In genomic region chr4:81178782-81179135, GRCm38 (mm10) we compare ENCODE assay signal across 8 mouse cellular contexts.
DNase-seq lines count a peak whose midpoint lies in the region; ATAC-seq and TF ChIP-seq lines count a peak whose summit lies in the region.

No protein-coding gene starts in this region.

- H3ac ChIP-seq in C2C12 (ENCODE audit: control insufficient read depth, insufficient read length, low read depth): no peak overlapping the region

- H3K4me3 ChIP-seq in C2C12 (ENCODE audit: insufficient read depth, poor library complexity, severe bottlenecking): no peak overlapping the region
- no peak overlapping the region for H3K4me3 ChIP-seq in forebrain, embryonic 13.5 days
- H3K4me3 ChIP-seq in heart, postnatal 0 days (ENCODE audit: low read depth, low read length): no peak overlapping the region
- no peak overlapping the region for H3K4me3 ChIP-seq in liver, embryonic 15.5 days (replicated peaks)
- H3K4me3 ChIP-seq in neural tube, embryonic 15.5 days (replicated peaks): no peak overlapping the region

- H3K9ac ChIP-seq in forebrain, embryonic 13.5 days: no peak overlapping the region
- H3K9ac ChIP-seq in heart, postnatal 0 days (replicated peaks; ENCODE audit: low read depth, low read length): no peak overlapping the region
- H3K9ac ChIP-seq in liver, embryonic 15.5 days: no peak overlapping the region
- H3K9ac ChIP-seq in neural tube, embryonic 15.5 days (replicated peaks): no peak overlapping the region

- H3K4me2 ChIP-seq in forebrain, embryonic 13.5 days: no peak overlapping the region
- H3K4me2 ChIP-seq in heart, postnatal 0 days (ENCODE audit: low read depth, low read length): no peak overlapping the region
- no peak overlapping the region for H3K4me2 ChIP-seq in liver, embryonic 15.5 days
- H3K4me2 ChIP-seq in neural tube, embryonic 15.5 days: peak overlapping the region; percentile 27

- H3K9me3 ChIP-seq in forebrain, embryonic 13.5 days (replicated peaks): no peaks in the 10 kb centered on the region
- no peaks in the 10 kb centered on the region for H3K9me3 ChIP-seq in heart, postnatal 0 days (replicated peaks; ENCODE audit: control insufficient read depth, low read length)
- no peaks in the 10 kb centered on the region for H3K9me3 ChIP-seq in liver, embryonic 15.5 days (replicated peaks)
- no peaks in the 10 kb centered on the region for H3K9me3 ChIP-seq in neural tube, embryonic 15.5 days (replicated peaks)

- no peaks in the 10 kb centered on the region for H3K27me3 ChIP-seq in C2C12 (ENCODE audit: control insufficient read depth, insufficient read depth, insufficient read length)
- no peaks in the 10 kb centered on the region for H3K27me3 ChIP-seq in forebrain, embryonic 13.5 days
- no peaks in the 10 kb centered on the region for H3K27me3 ChIP-seq in heart, postnatal 0 days (ENCODE audit: control insufficient read depth, insufficient read depth, low read length)
- no peaks in the 10 kb centered on the region for H3K27me3 ChIP-seq in liver, embryonic 15.5 days
- H3K27me3 ChIP-seq in neural tube, embryonic 15.5 days (replicated peaks): no peaks in the 10 kb centered on the region

- 0% methylated on average over 12 of the region's 12 CpGs for WGBS in forebrain, embryonic 13.5 days
- 1% methylated on average over 12 of the region's 12 CpGs for WGBS in heart, postnatal 0 days
- WGBS in liver, embryonic 15.5 days (ENCODE audit: insufficient replicate concordance): 0% methylated on average over 12 of the region's 12 CpGs
- WGBS in neural tube, embryonic 15.5 days: under 1% methylated on average over 12 of the region's 12 CpGs

- no peaks in the 10 kb centered on the region for H3K79me2 ChIP-seq in C2C12 (ENCODE audit: control insufficient read depth, insufficient read depth)

- TF ChIP-seq EP300 in heart, postnatal 0 days (IDR thresholded peaks at IDR 0.05; ENCODE audit: low read depth): no peak

- H3K27ac ChIP-seq in forebrain, embryonic 13.5 days: 0 out of 2 replicates have a peak overlapping the region, but pooled peaks have one; percentile 54
- H3K27ac ChIP-seq in heart, postnatal 0 days (ENCODE audit: low read depth): 0 out of 2 replicates have a peak overlapping the region, but pooled peaks have one; percentile 59
- H3K27ac ChIP-seq in liver, embryonic 15.5 days (replicated peaks): no peak overlapping the region
- H3K27ac ChIP-seq in neural tube, embryonic 15.5 days (replicated peaks): no peak overlapping the region

- peak; percentile 2 for DNase-seq in c-Kit-positive CD71-positive TER-119-negative erythroid progenitor cells, embryonic 14.5 days (ENCODE audit: low read depth)
- DNase-seq in heart, postnatal 0 days (ENCODE audit: low spot score): peak; percentile 70
- peak; percentile 92 to 94 for DNase-seq in kidney, postnatal 36 days
- peak; percentile 22 for DNase-seq in thymus, postnatal 0 days (ENCODE audit: low spot score)

- ATAC-seq in forebrain, embryonic 13.5 days: peak; percentile 99
- ATAC-seq in heart, postnatal 0 days (ENCODE audit: insufficient read depth, low read depth): peak; percentile 83
- 0 out of 2 replicates have a peak, but pooled peaks have one; percentile 31 for ATAC-seq in liver, embryonic 15.5 days (ENCODE audit: insufficient read depth)
- peak; percentile 91 for ATAC-seq in neural tube, embryonic 15.5 days (ENCODE audit: low FRiP score)

- no peaks in the 10 kb centered on the region for H3K36me3 ChIP-seq in C2C12 (ENCODE audit: control insufficient read depth, insufficient read depth)
- no peaks in the 10 kb centered on the region for H3K36me3 ChIP-seq in forebrain, embryonic 13.5 days (ENCODE audit: poor library complexity, severe bottlenecking)
- H3K36me3 ChIP-seq in heart, postnatal 0 days (replicated peaks; ENCODE audit: control insufficient read depth, insufficient read depth, low read length): no peaks in the 10 kb centered on the region
- no peaks in the 10 kb centered on the region for H3K36me3 ChIP-seq in liver, embryonic 15.5 days (replicated peaks)
- no peaks in the 10 kb centered on the region for H3K36me3 ChIP-seq in neural tube, embryonic 15.5 days

- TF ChIP-seq CTCF in C2C12 (IDR thresholded peaks at IDR 0.05; ENCODE audit: control insufficient read depth, insufficient read depth, insufficient read length): peak; percentile 96
- TF ChIP-seq CTCF in heart, postnatal 0 days (IDR thresholded peaks at IDR 0.05; ENCODE audit: low read depth): peak; percentile 97

- H3K4me1 ChIP-seq in forebrain, embryonic 13.5 days: 0 out of 2 replicates have a peak, but pooled peaks cover 7% of the 10 kb centered on the region
- H3K4me1 ChIP-seq in heart, postnatal 0 days (ENCODE audit: control insufficient read depth, insufficient read depth): no peaks in the 10 kb centered on the region
- H3K4me1 ChIP-seq in liver, embryonic 15.5 days (replicated peaks): no peaks in the 10 kb centered on the region
- H3K4me1 ChIP-seq in neural tube, embryonic 15.5 days: peaks cover 6% of the 10 kb centered on the region; the same call in 1 of the 2 replicates

- no peaks in the 10 kb centered on the region for H3K79me3 ChIP-seq in C2C12 (ENCODE audit: low read depth)

TF ChIP-seq in C2C12, 6 proteins besides CTCF, POLR2A, EP300 and RAD21:
- TF ChIP-seq CEBPB (IDR thresholded peaks at IDR 0.05; ENCODE audit: low read depth): no peak
- no peak for TF ChIP-seq MYOG (IDR thresholded peaks at IDR 0.05; ENCODE audit: control insufficient read depth, extremely low read depth, insufficient read length)
- no peak for TF ChIP-seq MYOD1 (IDR thresholded peaks at IDR 0.05; ENCODE audit: control insufficient read depth, insufficient read length, low read depth)
- TF ChIP-seq FOSL1 (IDR thresholded peaks at IDR 0.05; ENCODE audit: insufficient read depth, low read length, poor library complexity, severe bottlenecking): no peak
- TF ChIP-seq USF1 (IDR thresholded peaks at IDR 0.05; ENCODE audit: low read depth): no peak
- TF ChIP-seq MAX (IDR thresholded peaks at IDR 0.05): no peak

Comparison
In these comparisons a context has a peak if more than half of its experiments do, and no peak if none do; other contexts are left out.
1. DNase-seq: peak in every context shown above with its lines; median percentile 93 in kidney, postnatal 36 days; 70 in heart, postnatal 0 days; 22 in thymus, postnatal 0 days; 2 in c-Kit-positive CD71-positive TER-119-negative erythroid progenitor cells, embryonic 14.5 days.
2. ATAC-seq: peak in every context shown above with its lines; median percentile 99 in forebrain, embryonic 13.5 days; 91 in neural tube, embryonic 15.5 days; 83 in heart, postnatal 0 days; 31 in liver, embryonic 15.5 days.
3. H3K27ac ChIP-seq: peak in forebrain, embryonic 13.5 days (single experiment) and heart, postnatal 0 days (single experiment); none in liver, embryonic 15.5 days (single experiment) and neural tube, embryonic 15.5 days (single experiment).